Mouse (Mus musculus) embryo, embryonic 10 days (tissue): ENCODE data around the gene Stag1.
A peak's percentile ranks its signal among the peaks of the same experiment; 100 is the strongest.

ENCODE experiments used
- DNase-seq: peaks from one replicate; pipeline ENCODE4 v3.0.0-alpha.2; 2015; ENCODE audit warnings: low spot score

Stag1 gene

DNA sequence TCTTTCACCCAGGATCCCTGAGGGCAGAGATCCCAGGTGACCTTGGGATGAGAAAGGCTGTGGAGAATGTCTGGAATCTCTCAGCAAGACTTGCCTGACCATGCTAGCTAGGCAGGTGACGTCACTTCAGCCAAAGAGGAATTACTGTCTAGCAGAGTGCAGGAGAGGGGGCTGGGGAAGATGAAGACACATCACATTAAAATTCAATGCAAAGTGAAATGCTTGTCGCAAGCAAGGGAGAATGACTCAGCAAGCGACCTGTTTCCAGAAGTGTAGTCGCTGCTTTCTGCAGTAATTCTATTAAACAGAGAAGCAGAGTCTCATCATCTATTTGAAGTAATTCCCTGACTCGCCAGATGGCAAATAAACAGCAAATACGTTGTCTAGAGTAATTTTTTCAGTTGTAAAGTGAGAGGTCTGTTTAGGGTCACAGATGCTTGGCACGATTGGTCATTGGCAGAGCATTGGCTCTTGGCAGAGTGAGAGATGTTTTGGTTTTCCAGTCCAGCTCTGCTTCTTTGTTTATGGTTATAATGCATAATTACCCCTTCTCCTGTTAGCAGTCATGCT lies 8.5 kb downstream of the Stag1 start:
- peak; percentile 39 for DNase-seq

- DNase-seq: no peak
Observed at GRCm38 (mm10) chr9:100613501-100614071, 16.0 kb downstream of the Stag1 start.

GRCm38 (mm10) chr9:100616947-100617346 lies 19.3 kb downstream of the Stag1 start:
- DNase-seq: peak; percentile 15

- no peak for DNase-seq
Observed at GRCm38 (mm10) chr9:100626258-100626657, 28.7 kb downstream of the Stag1 start.

GRCm38 (mm10) chr9:100640754-100641153 lies 43.2 kb downstream of the Stag1 start:
- DNase-seq: no peak

DNA sequence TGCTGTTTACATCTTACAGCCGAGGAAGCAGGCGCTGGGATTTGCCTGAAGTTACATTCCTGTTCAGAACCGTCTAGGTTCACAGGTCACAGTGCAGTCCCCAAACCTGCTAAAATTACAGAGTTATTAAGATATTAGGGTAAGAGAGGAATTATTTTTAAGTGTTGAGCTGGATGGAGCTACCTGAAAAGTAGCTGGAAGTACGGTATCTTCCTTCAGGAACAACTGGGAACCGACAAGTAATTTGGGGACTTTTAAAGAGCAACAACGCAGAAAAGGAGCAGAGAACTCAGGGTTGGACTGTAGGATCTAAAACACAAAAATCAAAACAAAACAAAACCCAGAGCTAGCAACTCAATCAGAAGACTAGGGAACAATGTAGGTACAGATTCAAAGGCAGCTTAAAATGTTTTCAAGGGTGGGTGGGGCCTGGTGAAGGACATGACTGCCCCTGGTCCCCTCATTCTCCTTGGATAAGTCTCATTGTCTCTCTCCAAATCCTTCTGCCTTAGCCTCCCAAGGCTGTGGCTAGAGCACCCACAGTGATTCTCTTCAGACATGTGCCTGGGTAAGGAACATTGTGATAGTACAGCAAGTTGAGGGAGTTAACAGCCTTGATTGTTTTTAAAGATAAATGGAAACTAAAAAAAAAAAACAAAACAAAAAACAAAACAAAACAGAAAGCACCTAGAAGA lies 43.9 kb downstream of the Stag1 start:
- DNase-seq: peak; percentile 13

- DNase-seq: peak; percentile 30
Observed at GRCm38 (mm10) chr9:100642186-100642839, 44.7 kb downstream of the Stag1 start.

DNA sequence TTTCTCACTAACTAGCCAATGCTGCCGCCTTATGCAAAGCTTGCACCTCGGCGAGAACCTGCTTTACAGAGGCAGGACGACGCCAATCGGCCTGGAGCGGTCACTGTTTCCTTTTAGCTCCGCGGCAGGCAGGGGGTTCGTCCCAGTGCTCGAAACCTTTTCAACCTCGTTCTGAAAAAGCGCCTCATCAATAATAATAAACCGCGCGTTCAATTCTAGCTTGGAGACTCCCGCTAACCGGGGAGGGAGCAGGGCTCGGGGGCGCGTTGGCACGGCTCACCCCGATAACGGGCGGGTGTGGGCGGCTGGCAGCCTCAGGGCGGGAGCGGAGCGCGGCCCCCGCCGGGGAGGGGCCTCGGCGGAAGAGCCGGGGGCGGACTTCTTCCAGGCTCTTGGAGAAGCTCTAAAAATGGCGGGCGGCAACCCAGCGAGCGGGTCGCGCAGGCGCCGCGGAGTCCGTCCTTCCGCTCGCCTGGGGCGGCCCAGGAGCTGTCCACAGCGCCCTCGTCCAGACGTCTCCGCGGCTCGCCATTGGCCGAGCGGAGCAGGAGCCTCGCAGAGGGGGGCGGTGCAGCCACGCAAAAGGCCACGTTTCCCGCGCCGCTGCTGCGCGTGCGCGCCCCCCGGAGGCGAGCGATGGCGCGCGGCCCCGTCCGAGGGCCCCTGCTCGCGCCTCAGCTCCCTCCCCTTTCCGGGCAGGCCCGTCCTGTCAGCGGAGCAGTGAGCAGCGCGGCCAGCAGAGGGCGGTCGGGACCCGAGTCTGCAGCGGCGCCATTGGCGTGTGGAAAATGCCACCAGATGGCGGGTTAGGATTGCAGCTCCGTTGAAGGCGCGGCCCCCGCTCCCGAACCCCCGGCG lies 45.5 kb downstream of the Stag1 start:
- DNase-seq: peak; percentile 99

- DNase-seq: peak; percentile 74
Observed at GRCm38 (mm10) chr9:100644071-100644771, 46.6 kb downstream of the Stag1 start.

DNA sequence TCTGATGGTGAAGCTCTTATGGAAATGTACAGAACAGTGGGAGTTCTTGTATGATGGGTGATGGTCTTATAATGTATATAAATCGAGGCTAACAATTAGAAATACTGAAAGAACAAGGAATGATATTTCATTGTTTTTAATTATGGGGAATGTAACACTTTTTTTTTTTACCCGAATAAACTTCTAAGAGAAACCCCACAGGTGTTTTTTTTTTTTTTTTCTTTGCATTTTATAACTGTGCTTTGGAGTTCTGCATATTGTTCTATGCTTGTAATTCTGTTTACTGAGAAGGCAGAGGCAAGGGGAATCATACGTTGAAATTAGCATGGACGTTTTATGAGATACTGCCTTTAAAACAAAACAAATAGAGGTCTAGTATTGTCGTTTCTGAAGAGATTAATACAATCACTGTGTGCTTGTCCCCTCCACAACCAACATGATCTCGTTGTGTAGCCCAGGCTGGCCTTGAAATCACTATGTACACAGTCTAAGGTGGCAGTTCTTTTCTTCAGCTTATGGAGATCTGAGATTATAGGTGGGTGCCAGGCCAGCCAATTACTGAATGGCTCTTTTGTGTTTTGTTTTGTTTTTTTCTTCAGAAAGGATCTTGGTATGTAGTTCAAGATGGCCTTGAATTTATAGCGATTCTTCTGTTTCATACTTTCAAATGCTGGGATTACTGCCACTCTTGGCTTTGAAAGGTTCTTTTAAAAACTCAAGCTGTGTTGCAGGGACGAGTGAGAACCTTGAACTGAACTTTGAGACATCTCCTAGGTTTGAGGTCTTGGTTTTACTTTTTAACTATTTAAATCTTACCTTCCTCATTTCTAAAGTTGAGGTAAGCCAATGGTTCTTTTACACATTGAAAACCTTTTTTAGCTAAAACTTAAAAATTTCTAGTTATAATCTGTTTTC lies 47.7 kb downstream of the Stag1 start:
- no peak for DNase-seq

DNA sequence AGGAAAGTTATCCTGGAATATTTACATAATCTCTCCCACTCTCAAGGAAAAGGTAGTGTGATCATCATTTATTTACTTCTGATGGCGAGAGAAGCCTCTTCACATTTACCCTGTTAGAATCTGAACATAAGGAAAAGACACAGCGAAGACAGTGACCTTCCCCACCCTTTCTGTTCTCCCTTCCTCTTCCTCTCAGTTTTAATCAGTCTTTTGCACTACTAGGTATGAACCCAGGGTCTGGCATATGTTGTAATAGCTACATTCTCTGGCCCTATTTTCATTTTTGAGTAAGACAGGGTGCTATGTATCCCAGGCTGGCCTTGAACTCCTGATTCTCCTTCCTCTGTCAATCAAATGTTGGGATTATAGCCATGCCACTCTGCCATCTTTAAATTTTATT lies 48.7 kb downstream of the Stag1 start:
- DNase-seq: no peak

GRCm38 (mm10) chr9:100647774-100648323 lies 50.3 kb downstream of the Stag1 start:
- DNase-seq: no peak

DNA sequence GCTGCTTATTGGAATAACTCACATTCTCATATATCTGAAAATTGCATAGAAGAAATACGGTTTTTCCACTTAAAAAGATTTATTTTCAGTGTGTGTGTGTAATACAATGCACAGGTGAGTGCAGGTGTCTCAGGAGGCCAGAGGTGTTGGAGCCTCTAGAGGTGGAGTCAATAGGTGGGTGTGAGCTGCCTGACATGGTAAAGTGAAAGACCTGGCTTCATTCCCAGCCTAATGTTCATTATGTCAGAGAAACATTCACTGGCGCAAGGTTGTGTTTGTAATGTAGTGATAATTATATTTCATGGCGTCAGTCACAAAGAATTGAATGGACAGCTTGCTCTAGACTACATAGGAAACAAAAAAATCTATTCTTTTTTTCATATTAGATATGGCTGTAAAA lies 56.5 kb downstream of the Stag1 start:
- DNase-seq: no peak

DNA sequence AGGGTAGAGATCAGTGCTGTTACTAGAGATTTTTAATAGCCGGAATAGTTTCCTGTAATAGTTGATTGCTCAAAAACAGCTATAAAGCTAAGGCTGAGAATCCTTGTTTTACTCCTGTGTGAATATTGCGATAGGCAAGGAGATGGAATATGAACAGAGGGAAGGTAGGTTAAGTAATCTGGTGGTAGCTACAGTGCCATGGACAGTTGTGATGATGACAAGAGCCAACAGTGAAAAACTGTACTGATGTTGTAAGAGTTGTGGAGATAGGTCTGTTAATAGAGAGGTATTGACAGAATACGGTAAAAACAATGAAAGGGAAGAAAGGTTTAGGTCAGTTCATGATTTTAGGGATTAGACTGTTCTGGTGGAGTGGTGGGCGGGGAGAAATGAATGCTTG lies 58.5 kb downstream of the Stag1 start:
- no peak for DNase-seq

- no peak for DNase-seq
Observed at GRCm38 (mm10) chr9:100660587-100660986, 63.0 kb downstream of the Stag1 start.

GRCm38 (mm10) chr9:100663473-100664134 lies 66.0 kb downstream of the Stag1 start:
- no peak for DNase-seq

- no peak for DNase-seq
Observed at GRCm38 (mm10) chr9:100670151-100670550, 72.6 kb downstream of the Stag1 start.

- DNase-seq: no peak
Observed at GRCm38 (mm10) chr9:100679036-100679435, 81.4 kb downstream of the Stag1 start.

GRCm38 (mm10) chr9:100682285-100682684 lies 84.7 kb downstream of the Stag1 start:
- no peak for DNase-seq
